Mouse (Mus musculus): ENCODE measurements around the gene Tlx1.

GRCm38 (mm10) chr19:45158201-45158600 is 7.7 kb downstream of the Tlx1 start:
- no peak for TF ChIP-seq CTCF (IDR thresholded peaks at IDR 0.05; ENCODE audit: extremely low read depth, insufficient read depth, low read length)
- TF ChIP-seq POLR2A (IDR thresholded peaks at IDR 0.05; ENCODE audit: extremely low read depth, insufficient read depth, low read length) = no peak

Data from cortical plate, adult 2 months (tissue).